Mouse (Mus musculus) liver, embryonic 11.5 days (tissue): Measurements from ENCODE around the gene Gm10447. TPM values are rescaled to one million over a fixed set of nuclear protein-coding genes. Genes with fewer than 3 reads are reported as not detected.

Experiments used
- microRNA-seq: library from miRNA; unstranded; fragments of <30 nt; microRNA quantifications from one replicate; pipeline ENCODE4, GENCODE M21; 2017; ENCODE audit warnings: borderline number of aligned reads
- polyA plus RNA-seq: library from polyadenylated mRNA; unstranded; fragments of >200 nt; fragmentation: Nextera tagmentation; extraction: Ambion mirVana; gene quantifications from 2 replicates; pipeline ENCODE4 v1.2.1, GENCODE M21; 2014

Gene Gm10447
- polyA plus RNA-seq, 1 experiment from 2014 or later, result 0.10 TPM

Small RNA genes within 50 kb of the gene (microRNA-seq; reads per million reads assigned to microRNA genes)
- not detected for gene Mir6920

Other genes with a start within 250 kb of the Gm10447 start
- 154 and 166 TPM in 2 replicates for gene Hspa4, start 156.7 kb downstream of the Gm10447 start, polyA plus RNA-seq
- 36.7 and 37.9 TPM in 2 replicates for gene Zcchc10, start 132.4 kb downstream of the Gm10447 start, polyA plus RNA-seq
- 16.5 and 17.3 TPM in 2 replicates for gene Aff4, start 106.3 kb downstream of the Gm10447 start, polyA plus RNA-seq
- gene Leap2, start 33.9 kb downstream of the Gm10447 start, polyA plus RNA-seq, result 5.1 and 6.5 TPM in 2 replicates
- 746 and 848 TPM in 2 replicates for gene Uqcrq, start 26.3 kb downstream of the Gm10447 start, polyA plus RNA-seq
- 0.30 and 0.89 TPM in 2 replicates for gene Gdf9, start 26.1 kb downstream of the Gm10447 start, polyA plus RNA-seq
- 2.6 and 2.7 TPM in 2 replicates for gene Shroom1, start 95 bp upstream of the Gm10447 start, polyA plus RNA-seq
- gene Gm9837, start 13.4 kb upstream of the Gm10447 start, polyA plus RNA-seq, result not detected in 2 replicates
- not detected in 2 replicates for gene Gm9945, start 23.1 kb upstream of the Gm10447 start, polyA plus RNA-seq
- 1.1 and 1.5 TPM in 2 replicates for gene Sowaha, start 23.2 kb upstream of the Gm10447 start, polyA plus RNA-seq
- 43.4 and 47.4 TPM in 2 replicates for gene Sept8, start 62.1 kb upstream of the Gm10447 start, polyA plus RNA-seq
- 22.3 and 27.4 TPM in 2 replicates for gene Kif3a, start 110.3 kb upstream of the Gm10447 start, polyA plus RNA-seq
- 1.9 and 3.2 TPM in 2 replicates for gene Il4, start 161.6 kb upstream of the Gm10447 start, polyA plus RNA-seq
- not detected in 2 replicates for gene Il13, start 177.6 kb upstream of the Gm10447 start, polyA plus RNA-seq